Mouse (Mus musculus) left cerebral cortex, postnatal 4 days (tissue): ENCODE results near the gene Gm20662. TPM values are rescaled to one million over a fixed set of nuclear protein-coding genes. Genes with fewer than 3 reads are reported as not detected.

Experiments
- DNase-seq: peaks from one replicate; pipeline ENCODE4 v3.0.0-alpha.2; 2022
- intact Hi-C: fragments of 180-260 bp; cut with DNase I; formaldehyde crosslinking; loops from one replicate; pipeline ENCODE4 v1.15.1; 2025
- microRNA-seq: library from miRNA; unstranded; fragments of <30 nt; microRNA quantifications from one replicate; pipeline ENCODE4 v1.2.0, GENCODE M21; 2022
- total RNA-seq, 2 experiments: library from RNA; stranded (reverse); gene quantifications; 2 replicates each; pipeline ENCODE4 v1.2.3; 2021

The Gm20662 gene
- total RNA-seq, 2 experiments from 2014 or later = 1.3 to 2.5 TPM

DNA sequence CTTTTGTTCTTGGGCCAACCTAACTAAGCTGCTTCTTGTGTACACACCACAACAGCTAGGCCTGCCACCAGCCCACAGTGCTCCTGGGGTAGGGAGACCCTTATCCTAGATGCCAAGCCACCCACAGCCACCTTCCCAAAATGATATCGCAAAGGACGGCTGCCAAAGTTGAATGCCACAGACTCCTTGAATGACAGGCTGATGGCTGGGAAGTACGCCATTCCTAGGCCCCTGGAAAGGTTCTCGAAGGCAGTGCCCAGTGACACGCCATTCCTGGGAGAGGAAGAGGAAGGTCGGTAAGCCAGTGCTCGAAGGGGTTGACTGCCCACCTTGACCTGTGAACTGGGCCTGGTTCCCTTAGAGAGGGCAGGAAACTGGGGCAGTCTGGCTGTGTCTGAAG, 73.4 kb downstream of the Gm20662 start:
- intact Hi-C loops = loop anchor here (5.0 kb wide), 1 partner anchor 167 kb away; no protein-coding TSS in a partner anchor
- DNase-seq = no peak

- intact Hi-C loops = no loop called here
These were observed 75.7 kb downstream of the Gm20662 start for GRCm38 (mm10) chr9:108071801-108072200.

DNA sequence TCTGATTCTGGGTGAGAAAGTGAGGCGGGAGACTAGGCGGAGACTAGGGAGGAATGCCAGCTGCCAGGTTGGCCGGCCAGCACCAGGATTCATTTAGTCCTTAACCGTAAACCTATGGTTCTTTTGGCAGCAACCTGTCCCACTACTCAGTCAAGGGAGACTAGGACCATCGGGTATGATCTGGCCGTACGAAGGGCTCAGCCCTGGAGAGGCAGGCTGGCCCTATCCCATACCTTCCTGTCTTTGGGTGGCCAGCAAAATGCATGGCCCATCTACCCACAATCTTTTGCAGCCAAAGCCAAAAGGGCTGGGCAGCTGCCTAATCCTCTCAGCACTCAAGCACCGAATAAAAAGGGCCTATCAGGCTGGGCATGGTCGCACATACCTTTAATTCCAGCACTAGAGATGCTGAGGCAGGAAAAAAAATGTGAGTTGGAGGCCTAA, 76.4 kb downstream of the Gm20662 start:
- no peak for DNase-seq
- intact Hi-C loops = no loop called here

More at GRCm38 (mm10) chr9:108071801-108072200, 75.7 kb downstream of the Gm20662 start:
- no peak for DNase-seq

DNA sequence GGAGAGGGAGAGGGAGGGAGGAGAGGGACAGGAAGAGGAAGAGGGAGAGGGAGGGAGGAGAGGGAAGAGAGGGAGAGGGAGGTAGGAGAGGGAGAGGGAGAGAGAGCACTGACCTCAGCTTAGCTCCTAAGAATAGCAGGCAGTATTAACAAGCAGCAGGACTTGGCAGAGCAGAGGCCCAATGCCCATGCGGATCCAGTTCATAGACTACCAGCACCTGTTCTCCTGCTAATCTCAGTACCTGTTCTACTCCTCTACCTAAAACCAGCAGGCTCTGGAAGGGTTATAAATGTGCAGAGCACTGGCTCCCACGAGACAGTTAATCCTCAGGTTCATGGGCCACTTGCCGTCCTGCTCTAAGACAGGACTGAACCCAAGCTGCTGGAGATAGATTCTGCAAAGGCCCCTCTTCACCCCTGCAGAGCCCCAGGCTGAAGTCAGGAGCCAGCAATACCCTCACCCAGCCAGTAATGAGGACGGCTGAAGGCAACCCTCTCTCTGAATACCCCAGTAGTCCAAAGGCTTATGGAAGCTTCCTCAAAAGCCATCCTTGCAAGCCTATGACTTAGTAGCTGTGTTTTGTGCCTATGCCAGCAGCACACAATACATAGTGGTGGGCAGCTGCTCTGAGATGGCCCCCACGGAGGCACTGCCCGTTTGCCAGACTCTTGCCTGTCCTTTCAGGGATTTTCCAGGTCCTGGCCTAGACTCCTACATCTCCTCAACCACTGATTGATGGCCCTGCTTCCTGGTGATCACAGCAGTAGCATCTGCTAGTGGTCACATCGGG, 77.2 kb downstream of the Gm20662 start:
- DNase-seq = no peak
- intact Hi-C loops = no loop called here

DNA sequence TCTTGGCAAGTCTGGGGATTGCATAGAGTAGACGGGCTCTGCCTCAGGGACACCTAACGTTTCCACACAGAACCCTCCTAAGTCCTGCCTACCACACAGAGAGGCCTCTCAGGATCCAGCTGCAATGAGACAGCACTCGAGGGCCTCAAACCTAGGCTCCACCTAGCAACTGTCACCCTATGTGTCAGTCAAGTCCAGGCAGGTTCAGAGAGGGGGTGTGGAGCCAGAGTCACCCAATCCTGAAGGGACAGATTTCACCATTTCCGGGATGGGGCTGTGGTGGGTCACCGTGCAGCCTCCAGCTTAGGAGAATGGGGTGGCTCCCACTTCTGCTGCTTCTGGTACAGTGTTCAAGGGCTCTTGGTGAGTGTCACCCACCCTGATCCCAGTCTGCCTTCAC, 84.0 kb downstream of the Gm20662 start, which contains the start of gene Mst1:
Mst1 (plus strand) TSS at position 269 of the 400 bp plus-strand sequence.
- intact Hi-C loops = no loop called here
- no peak for DNase-seq

DNA sequence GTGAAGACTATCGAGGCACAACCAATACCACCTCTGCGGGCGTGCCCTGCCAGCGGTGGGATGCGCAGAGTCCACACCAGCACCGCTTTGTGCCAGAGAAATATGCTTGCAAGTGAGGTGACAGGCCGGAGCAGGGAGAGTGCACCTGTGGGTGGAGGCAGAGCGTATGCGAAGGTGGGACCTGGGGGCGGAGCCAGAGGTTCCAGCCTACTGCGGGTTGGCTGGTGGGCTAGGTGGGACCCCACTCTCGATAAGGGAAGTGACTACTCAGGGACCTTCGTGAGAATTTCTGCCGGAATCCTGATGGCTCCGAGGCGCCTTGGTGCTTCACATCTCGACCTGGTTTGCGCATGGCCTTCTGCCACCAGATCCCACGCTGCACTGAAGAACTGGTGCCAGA, 86.4 kb downstream of the Gm20662 start:
- DNase-seq = no peak

GRCm38 (mm10) chr9:108082988-108083431, 86.9 kb downstream of the Gm20662 start, which contains the start of gene Rnf123:
Rnf123 (minus strand) TSS chr9:108083346.
- no peak for DNase-seq
- intact Hi-C loops = no loop called here

More for the DNA sequence above, 86.4 kb downstream of the Gm20662 start:
- intact Hi-C loops = no loop called here

DNA sequence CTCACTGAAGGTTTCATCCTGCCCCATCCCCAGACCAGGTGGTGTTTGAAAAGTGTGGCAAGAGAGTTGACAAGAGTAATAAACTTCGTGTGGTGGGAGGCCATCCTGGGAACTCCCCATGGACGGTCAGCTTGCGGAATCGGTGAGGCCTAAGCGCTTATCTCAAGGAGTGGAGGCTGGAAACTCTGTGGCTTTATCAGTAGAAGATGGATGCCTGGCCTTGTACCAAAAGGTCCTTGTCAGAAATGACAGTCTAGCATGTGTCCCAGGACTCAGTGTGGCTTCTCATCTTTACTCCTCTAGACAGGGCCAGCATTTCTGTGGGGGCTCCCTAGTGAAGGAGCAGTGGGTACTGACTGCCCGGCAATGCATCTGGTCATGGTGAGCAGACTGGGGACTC, 87.4 kb downstream of the Gm20662 start:
- no peak for DNase-seq
- intact Hi-C loops = no loop called here

DNA sequence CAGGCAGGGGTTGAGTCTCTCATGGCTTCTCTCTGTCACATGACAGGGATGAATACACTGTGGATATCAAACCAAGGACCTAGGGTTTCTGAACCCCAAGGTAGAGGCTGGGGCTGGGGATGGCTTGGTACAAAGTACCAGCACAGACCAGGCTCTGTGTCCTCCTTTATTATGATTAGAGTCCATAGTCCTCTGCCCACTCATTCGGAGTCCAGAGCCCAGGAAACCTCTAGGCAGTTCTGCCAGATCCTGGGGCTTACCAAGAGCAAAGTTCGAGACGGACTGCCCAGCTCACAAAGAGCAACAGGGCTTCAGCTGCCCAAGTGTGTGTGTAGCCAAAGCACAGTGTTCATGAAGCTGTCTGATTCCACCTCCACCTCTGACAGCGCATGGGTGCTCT, 89.1 kb downstream of the Gm20662 start:
- DNase-seq = no peak

DNA sequence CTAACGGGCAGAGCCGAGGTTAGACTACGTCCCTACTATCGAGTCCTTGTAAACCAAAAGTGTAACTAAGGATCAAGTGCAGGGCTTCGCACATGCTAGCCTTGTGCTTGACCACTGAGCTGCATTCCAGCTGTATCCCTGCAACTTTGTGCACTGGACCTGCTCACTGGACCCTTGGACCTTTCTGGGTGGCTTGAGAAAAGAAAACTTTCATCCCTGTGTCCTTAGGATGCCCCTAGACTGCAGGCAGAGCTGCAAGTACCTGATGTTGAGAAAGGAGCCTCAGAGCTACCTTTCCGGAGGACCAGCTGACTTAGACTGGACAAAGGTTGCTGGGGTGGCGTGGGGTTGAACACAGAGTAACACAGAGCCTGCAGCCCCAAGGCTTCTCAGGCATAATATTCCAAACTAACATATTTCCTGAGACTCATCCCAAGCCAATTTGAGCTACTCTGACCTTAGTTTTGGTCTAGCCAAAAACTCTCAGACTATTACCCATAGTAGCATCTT, 94.5 kb downstream of the Gm20662 start:
- intact Hi-C loops = no loop called here
- no peak for DNase-seq

More for the DNA sequence above, 89.1 kb downstream of the Gm20662 start:
- intact Hi-C loops = no loop called here

DNA sequence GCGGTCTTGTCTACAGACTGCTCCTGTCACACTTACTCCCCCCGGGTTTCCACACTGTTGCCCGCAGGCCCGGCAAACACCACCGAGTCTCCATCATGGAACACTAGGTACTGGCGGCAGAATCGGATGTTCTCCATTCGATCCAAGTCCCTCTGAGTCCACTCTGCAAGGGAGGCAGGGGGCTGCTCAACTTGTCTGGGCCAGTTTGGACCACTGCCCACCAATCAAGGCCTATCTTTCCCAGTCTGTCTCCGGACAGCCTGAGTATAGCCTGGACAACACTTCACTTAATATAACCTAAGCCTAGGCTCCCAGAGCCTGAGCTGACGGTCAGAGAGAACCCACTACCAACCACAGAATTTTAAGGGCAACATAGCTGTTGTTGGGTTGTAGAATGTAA, 97.4 kb downstream of the Gm20662 start:
- DNase-seq = no peak

GRCm38 (mm10) chr9:108094184-108094941, 98.2 kb downstream of the Gm20662 start, which contains the start of gene Apeh:
Apeh (minus strand) TSS chr9:108094606.
- DNase-seq = peak; percentile 96
- intact Hi-C loops = no loop called here

More for the DNA sequence above, 97.4 kb downstream of the Gm20662 start:
- intact Hi-C loops = no loop called here

Small RNA genes lying within 50 kb of the gene (microRNA-seq; reads per million reads assigned to microRNA genes)
- not detected for gene Mir7088

Other genes starting within 250 kb of the Gm20662 start
- 100 to 1,000 TPM; 194 to 195 TPM for gene Rbm5, start 225.4 kb upstream of the Gm20662 start, total RNA-seq
- gene Rbm6, start 123.1 kb upstream of the Gm20662 start, total RNA-seq = 10 to 100 TPM; 73.4 to 79.0 TPM
- 10 to 100 TPM; 15.2 to 16.1 TPM for gene Mon1a, start 108.2 kb upstream of the Gm20662 start, total RNA-seq
- 1 to 10 TPM; 2.2 to 3.6 TPM for gene Mst1r, start 89.5 kb upstream of the Gm20662 start, total RNA-seq
- gene Actl11, start 67.9 kb upstream of the Gm20662 start, total RNA-seq = not detected
- 100 to 1,000 TPM; 333 to 354 TPM for gene Camkv, start 60.7 kb upstream of the Gm20662 start, total RNA-seq
- 10 to 100 TPM; 21.2 to 21.3 TPM for gene Traip, start 46.2 kb upstream of the Gm20662 start, total RNA-seq
- gene Uba7, start 20.8 kb upstream of the Gm20662 start, total RNA-seq = 1 to 10 TPM; 2.1 to 3.5 TPM
- gene Gm20661, start 13.3 kb upstream of the Gm20662 start, total RNA-seq = 1 to 10 TPM in 1 of 2 experiments, under 1 TPM in 1; 0.44 to 1.3 TPM
- gene Inka1, start 10.5 kb upstream of the Gm20662 start, total RNA-seq = 10 to 100 TPM in 1 of 2 experiments, 1 to 10 TPM in 1; 9.4 to 10.4 TPM
- gene Cdhr4, start 3.9 kb upstream of the Gm20662 start, total RNA-seq = 1 to 10 TPM; 1.0 to 2.3 TPM
- gene Ip6k1, start 6.2 kb downstream of the Gm20662 start, total RNA-seq = 100 to 1,000 TPM; 153 to 160 TPM
- 10 to 100 TPM; 15.2 to 15.5 TPM for gene Gmppb, start 52.9 kb downstream of the Gm20662 start, total RNA-seq
- 1 to 10 TPM; 1.6 to 2.8 TPM for gene Amigo3, start 56.8 kb downstream of the Gm20662 start, total RNA-seq
- not detected for gene Mst1, start 84.1 kb downstream of the Gm20662 start, total RNA-seq
- 10 to 100 TPM; 92.5 to 93.8 TPM for gene Rnf123, start 87.0 kb downstream of the Gm20662 start, total RNA-seq
- 10 to 100 TPM; 46.1 to 50.1 TPM for gene Apeh, start 98.3 kb downstream of the Gm20662 start, total RNA-seq
- gene Bsn, start 194.0 kb downstream of the Gm20662 start, total RNA-seq = 10 to 100 TPM; 70.4 to 74.5 TPM